Mouse (Mus musculus): ENCODE measurements around the gene Scamp4. TPM values are rescaled to one million over a fixed set of nuclear protein-coding genes. Genes with fewer than 3 reads are reported as not detected.

The Scamp4 gene
- polyA plus RNA-seq (2014; fragmentation: Nextera tagmentation; extraction: Ambion mirVana): 76.9 and 78.1 TPM in 2 replicates

- Histone ChIP-seq H3K9ac (ENCODE audit: low read depth, low read length) (peak within 1 kb of the TSS; percentile 71), H3K4me2 (peak within 1 kb of the TSS; percentile 80), H3K27me3 (ENCODE audit: control insufficient read depth, insufficient read depth, low read length) (no peaks in the 10 kb centered on the region), H3K9me3 (replicated peaks; ENCODE audit: control insufficient read depth, low read length) (no peaks in the 10 kb centered on the region), H3K27ac (ENCODE audit: low read depth, low read length) (peak within 1 kb of the TSS; percentile 58), H3K4me1 (ENCODE audit: control insufficient read depth, insufficient read depth, low read length) (peaks cover 7% of the 10 kb centered on the region), H3K4me3 (ENCODE audit: low read depth, low read length) (peak within 1 kb of the TSS; percentile 65), H3K36me3 (ENCODE audit: control insufficient read depth, insufficient read depth, low read length) (peaks cover 8% of the 10 kb centered on the region; the same call in 1 of the 2 replicates)
- ATAC-seq (replicated peaks; ENCODE audit: insufficient number of reproducible peaks, low FRiP score, low TSS enrichment): peak; percentile 87
- WGBS (ENCODE audit: insufficient replicate concordance): under 1% methylated on average over 54 of the region's 54 CpGs
These were observed at the start of gene Scamp4, which contains the start of gene Adat3 for GRCm38 (mm10) chr10:80602698-80603325. Scamp4 (plus strand) TSS chr10:80602872. Adat3 (plus strand) TSS chr10:80602880.

GRCm38 (mm10) chr10:80553575-80553974 is 49.1 kb upstream of the Scamp4 start:
- peaks cover 37% of the 10 kb centered on the region for H3K4me1 ChIP-seq (ENCODE audit: control insufficient read depth, insufficient read depth, low read length)
- ATAC-seq (replicated peaks; ENCODE audit: insufficient number of reproducible peaks, low FRiP score, low TSS enrichment): peak; percentile 41; the same call in 1 of the 2 replicates
- H3K4me2 ChIP-seq: peak overlapping the region; percentile 34
- peak overlapping the region; percentile 46; the same call in 1 of the 2 replicates for H3K9ac ChIP-seq (ENCODE audit: low read depth, low read length)
- 57% methylated on average over 8 of the region's 8 CpGs for WGBS (ENCODE audit: insufficient replicate concordance)
- H3K4me3 ChIP-seq (ENCODE audit: low read depth, low read length): no peak overlapping the region
- no peaks in the 10 kb centered on the region for H3K9me3 ChIP-seq (replicated peaks; ENCODE audit: control insufficient read depth, low read length)
- H3K27ac ChIP-seq (ENCODE audit: low read depth, low read length): peak overlapping the region; percentile 54; the same call in 1 of the 2 replicates
- no peaks in the 10 kb centered on the region for H3K27me3 ChIP-seq (ENCODE audit: control insufficient read depth, insufficient read depth, low read length)
- H3K36me3 ChIP-seq (ENCODE audit: control insufficient read depth, insufficient read depth, low read length): peaks cover 11% of the 10 kb centered on the region; the same call in 1 of the 2 replicates

GRCm38 (mm10) chr10:80553997-80554396 is 48.7 kb upstream of the Scamp4 start:
- WGBS (ENCODE audit: insufficient replicate concordance): 59% methylated on average over 6 of the region's 6 CpGs
- Histone ChIP-seq H3K27ac (ENCODE audit: low read depth, low read length) (peak overlapping the region; percentile 54; the same call in 1 of the 2 replicates), H3K36me3 (ENCODE audit: control insufficient read depth, insufficient read depth, low read length) (peaks cover 11% of the 10 kb centered on the region; the same call in 1 of the 2 replicates), H3K4me2 (peak overlapping the region; percentile 34), H3K9me3 (replicated peaks; ENCODE audit: control insufficient read depth, low read length) (no peaks in the 10 kb centered on the region), H3K4me1 (ENCODE audit: control insufficient read depth, insufficient read depth, low read length) (peaks cover 35% of the 10 kb centered on the region), H3K27me3 (ENCODE audit: control insufficient read depth, insufficient read depth, low read length) (no peaks in the 10 kb centered on the region), H3K9ac (ENCODE audit: low read depth, low read length) (peak overlapping the region; percentile 46; the same call in 1 of the 2 replicates), H3K4me3 (ENCODE audit: low read depth, low read length) (no peak overlapping the region)
- peak; percentile 11; the same call in 1 of the 2 replicates for ATAC-seq (replicated peaks; ENCODE audit: insufficient number of reproducible peaks, low FRiP score, low TSS enrichment)

- H3K4me1 ChIP-seq (ENCODE audit: control insufficient read depth, insufficient read depth, low read length): peaks cover 47% of the 10 kb centered on the region
- H3K9me3 ChIP-seq (replicated peaks; ENCODE audit: control insufficient read depth, low read length): no peaks in the 10 kb centered on the region
- no peaks in the 10 kb centered on the region for H3K36me3 ChIP-seq (ENCODE audit: control insufficient read depth, insufficient read depth, low read length)
- no peak overlapping the region for H3K4me3 ChIP-seq (ENCODE audit: low read depth, low read length)
- H3K27ac ChIP-seq (ENCODE audit: low read depth, low read length): no peak overlapping the region
- WGBS (ENCODE audit: insufficient replicate concordance): 30% methylated on average over 5 of the region's 5 CpGs
- no peak overlapping the region for H3K4me2 ChIP-seq
- H3K27me3 ChIP-seq (ENCODE audit: control insufficient read depth, insufficient read depth, low read length): no peaks in the 10 kb centered on the region
- H3K9ac ChIP-seq (ENCODE audit: low read depth, low read length): no peak overlapping the region
- no peak for ATAC-seq (replicated peaks; ENCODE audit: insufficient number of reproducible peaks, low FRiP score, low TSS enrichment)
These were observed 45.2 kb upstream of the Scamp4 start for GRCm38 (mm10) chr10:80557346-80557965.

- no peak for ATAC-seq (replicated peaks; ENCODE audit: insufficient number of reproducible peaks, low FRiP score, low TSS enrichment)
- Histone ChIP-seq H3K9me3 (replicated peaks; ENCODE audit: control insufficient read depth, low read length) (no peaks in the 10 kb centered on the region), H3K27me3 (ENCODE audit: control insufficient read depth, insufficient read depth, low read length) (no peaks in the 10 kb centered on the region), H3K4me2 (no peak overlapping the region), H3K36me3 (ENCODE audit: control insufficient read depth, insufficient read depth, low read length) (no peaks in the 10 kb centered on the region), H3K4me3 (ENCODE audit: low read depth, low read length) (no peak overlapping the region; the same call in 1 of the 2 replicates), H3K9ac (ENCODE audit: low read depth, low read length) (no peak overlapping the region), H3K4me1 (ENCODE audit: control insufficient read depth, insufficient read depth, low read length) (peaks cover 34% of the 10 kb centered on the region), H3K27ac (ENCODE audit: low read depth, low read length) (no peak overlapping the region)
- WGBS (ENCODE audit: insufficient replicate concordance): 84% methylated on average over 7 of the region's 7 CpGs
These were observed 43.2 kb upstream of the Scamp4 start for GRCm38 (mm10) chr10:80559431-80559830.

- peak overlapping the region; percentile 100 for H3K4me3 ChIP-seq (ENCODE audit: low read depth, low read length)
- H3K4me1 ChIP-seq (ENCODE audit: control insufficient read depth, insufficient read depth, low read length): peaks cover 28% of the 10 kb centered on the region
- H3K27ac ChIP-seq (ENCODE audit: low read depth, low read length): no peak overlapping the region
- no peak for ATAC-seq (replicated peaks; ENCODE audit: insufficient number of reproducible peaks, low FRiP score, low TSS enrichment)
- H3K9ac ChIP-seq (ENCODE audit: low read depth, low read length): peak overlapping the region; percentile 97
- no peaks in the 10 kb centered on the region for H3K36me3 ChIP-seq (ENCODE audit: control insufficient read depth, insufficient read depth, low read length)
- WGBS (ENCODE audit: insufficient replicate concordance): 1% methylated on average over 13 of the region's 13 CpGs
- no peaks in the 10 kb centered on the region for H3K9me3 ChIP-seq (replicated peaks; ENCODE audit: control insufficient read depth, low read length)
- H3K27me3 ChIP-seq (ENCODE audit: control insufficient read depth, insufficient read depth, low read length): no peaks in the 10 kb centered on the region
- peak overlapping the region; percentile 97 for H3K4me2 ChIP-seq
These were observed 42.1 kb upstream of the Scamp4 start for GRCm38 (mm10) chr10:80560621-80561020.

GRCm38 (mm10) chr10:80561116-80561944 is 41.3 kb upstream of the Scamp4 start, which contains the start of gene Rexo1:
Rexo1 (minus strand) TSS chr10:80561560.
- H3K27me3 ChIP-seq (ENCODE audit: control insufficient read depth, insufficient read depth, low read length): no peaks in the 10 kb centered on the region
- H3K36me3 ChIP-seq (ENCODE audit: control insufficient read depth, insufficient read depth, low read length): no peaks in the 10 kb centered on the region
- H3K4me2 ChIP-seq: peak within 1 kb of the TSS; percentile 97
- ATAC-seq (replicated peaks; ENCODE audit: insufficient number of reproducible peaks, low FRiP score, low TSS enrichment): peak; percentile 74; the same call in 1 of the 2 replicates
- peaks cover 28% of the 10 kb centered on the region for H3K4me1 ChIP-seq (ENCODE audit: control insufficient read depth, insufficient read depth, low read length)
- peak within 1 kb of the TSS; percentile 97 for H3K9ac ChIP-seq (ENCODE audit: low read depth, low read length)
- no peaks in the 10 kb centered on the region for H3K9me3 ChIP-seq (replicated peaks; ENCODE audit: control insufficient read depth, low read length)
- peak within 1 kb of the TSS; percentile 100 for H3K4me3 ChIP-seq (ENCODE audit: low read depth, low read length)
- WGBS (ENCODE audit: insufficient replicate concordance): under 1% methylated on average over 72 of the region's 72 CpGs
- H3K27ac ChIP-seq (ENCODE audit: low read depth, low read length): peak within 1 kb of the TSS; percentile 86

Data from heart, embryonic 11.5 days (tissue).